Mouse (Mus musculus) intestine, embryonic 14.5 days (tissue): ENCODE measurements around the gene Hpcal1. TPM values are rescaled to one million over a fixed set of nuclear protein-coding genes. Genes with fewer than 3 reads are reported as not detected.
"Not testable (repeated sequence)": the region's sequence is repeated elsewhere in the genome, so short reads cannot be mapped to it uniquely, and the experiment has no call there.

Experiments
- ATAC-seq: fragments of 200-750 bp; cut with Nextera tagmentation; replicated peaks from 2 replicates; pipeline ENCODE4 v1.8.0; 2017; ENCODE audit warnings: low read depth, moderate number of reproducible peaks, moderate TSS enrichment, moderate library complexity; ENCODE audit not compliant: low FRiP score, low TSS enrichment
- DNase-seq: peaks from one replicate; pipeline ENCODE4 v3.0.0-alpha.2; 2018; ENCODE audit warnings: low spot score
- H3K27ac ChIP-seq: fragments of 300-500 bp; sonication (generic); 2 replicates; pipeline ENCODE4 v1.5.1; 2014; ENCODE audit warnings: low read depth, mild to moderate bottlenecking, control low read depth
- H3K27me3 ChIP-seq: fragments of 300-500 bp; sonication (generic); replicated peaks from 2 replicates; pipeline ENCODE4 v1.6.1; 2014; ENCODE audit warnings: low read length, control low read depth; ENCODE audit not compliant: control insufficient read depth, insufficient read depth
- H3K36me3 ChIP-seq: fragments of 300-500 bp; sonication (generic); 2 replicates; pipeline ENCODE4 v1.6.1; 2014; ENCODE audit warnings: low read length, control low read depth; ENCODE audit not compliant: control insufficient read depth, insufficient read depth
- H3K4me1 ChIP-seq: fragments of 300-500 bp; sonication (generic); replicated peaks from 2 replicates; pipeline ENCODE4 v1.6.1; 2014; ENCODE audit warnings: low read length, control low read depth, mixed read lengths; ENCODE audit not compliant: control insufficient read depth, insufficient read depth
- H3K4me2 ChIP-seq: fragments of 300-500 bp; sonication (generic); 2 replicates; pipeline ENCODE4 v1.6.1; 2014; ENCODE audit warnings: low read length
- H3K4me3 ChIP-seq: fragments of 300-500 bp; sonication (generic); 2 replicates; pipeline ENCODE4 v1.5.1; 2014; ENCODE audit warnings: low read depth, low read length, control low read depth, mixed read lengths
- H3K9ac ChIP-seq: fragments of 300-500 bp; sonication (generic); 2 replicates; pipeline ENCODE4 v1.6.1; 2014; ENCODE audit warnings: mild to moderate bottlenecking, low read length
- H3K9me3 ChIP-seq: fragments of 300-500 bp; sonication (generic); 2 replicates; pipeline ENCODE4 v1.6.1; 2016; ENCODE audit warnings: low read length, control low read depth; ENCODE audit not compliant: control insufficient read depth
- WGBS: fragments of 180-500 bp; shearing (Covaris S2); extraction: QIAGEN DNeasy Blood & Tissue Kit; methylation state at CpG from one replicate; pipeline ENCODE4 v1.1.7; 2014; 5-methylcytosine and 5-hydroxymethylcytosine counted together
- polyA plus RNA-seq: library from polyadenylated mRNA; unstranded; fragments of >200 nt; fragmentation: Nextera tagmentation; extraction: Ambion mirVana; gene quantifications from 2 replicates; pipeline ENCODE4 v1.2.1, GENCODE M21; 2014

Hpcal1 gene
- polyA plus RNA-seq, 1 experiment from 2014 or later: 48.6 TPM

DNA sequence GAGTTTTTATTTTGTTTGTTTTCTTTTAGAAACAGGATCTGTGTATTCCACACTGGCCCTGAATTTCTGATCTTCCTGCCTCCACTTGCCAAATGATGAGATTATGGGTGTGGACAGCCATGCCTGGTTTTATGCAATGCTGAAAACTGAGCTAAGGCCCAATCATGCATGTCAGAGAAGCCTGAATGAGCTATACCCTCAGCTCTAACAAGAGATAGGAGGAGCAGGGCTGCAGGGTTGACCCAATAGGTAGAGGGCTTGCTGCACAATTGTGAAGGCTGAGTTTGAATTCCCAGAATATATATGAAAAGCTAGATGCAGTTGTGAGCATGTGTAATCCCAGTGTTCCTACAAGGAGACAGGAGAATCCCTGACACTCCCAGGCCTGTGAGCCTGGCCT lies 72.4 kb downstream of the Hpcal1 start:
- H3K9ac ChIP-seq: no peak overlapping the region
- no peaks in the 10 kb centered on the region for H3K9me3 ChIP-seq
- no peaks in the 10 kb centered on the region for H3K27me3 ChIP-seq
- H3K4me2 ChIP-seq: no peak overlapping the region
- no peak for ATAC-seq
- no peaks in the 10 kb centered on the region for H3K4me1 ChIP-seq
- no peak for DNase-seq
- H3K36me3 ChIP-seq: no peaks in the 10 kb centered on the region
- H3K4me3 ChIP-seq: no peak overlapping the region
- H3K27ac ChIP-seq: no peak overlapping the region

- no peak for ATAC-seq
- H3K9me3 ChIP-seq: no peaks in the 10 kb centered on the region
- WGBS: 81% methylated on average over 3 of the region's 3 CpGs
- no peaks in the 10 kb centered on the region for H3K27me3 ChIP-seq
- H3K9ac ChIP-seq: no peak overlapping the region
- no peak for DNase-seq
- H3K4me2 ChIP-seq: no peak overlapping the region
- H3K4me3 ChIP-seq: no peak overlapping the region
- no peaks in the 10 kb centered on the region for H3K4me1 ChIP-seq
- H3K27ac ChIP-seq: no peak overlapping the region
- H3K36me3 ChIP-seq: no peaks in the 10 kb centered on the region
Measured at GRCm38 (mm10) chr12:17764005-17764404, 73.3 kb downstream of the Hpcal1 start.

DNA sequence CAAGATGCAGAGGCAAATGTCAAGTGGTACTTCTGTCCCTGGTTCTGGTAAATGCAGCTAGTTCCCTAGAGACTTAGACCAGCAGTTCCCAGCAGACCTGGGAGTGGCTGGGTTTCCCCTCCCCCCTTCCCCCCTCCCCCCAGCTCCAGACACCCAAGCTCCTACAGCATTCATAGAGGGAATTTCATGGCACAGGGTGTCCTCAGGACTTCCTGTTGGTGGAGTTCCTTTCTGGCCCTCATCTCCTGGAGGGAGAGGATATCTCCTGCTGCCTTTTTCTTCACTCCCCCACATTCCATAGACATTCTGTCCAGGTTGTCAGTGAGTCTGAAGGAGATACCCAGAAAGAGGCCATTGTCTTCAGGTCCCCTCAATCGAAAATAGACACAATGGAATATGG lies 76.9 kb downstream of the Hpcal1 start:
- H3K4me3 ChIP-seq, H3K36me3 ChIP-seq, DNase-seq, H3K9ac ChIP-seq, H3K9me3 ChIP-seq, ATAC-seq, H3K27me3 ChIP-seq, H3K27ac ChIP-seq, H3K4me1 ChIP-seq, H3K4me2 ChIP-seq: not testable (repeated sequence)
- 75% methylated on average over 1 of the region's 1 CpGs for whole genome bisulfite sequencing

- Histone ChIP-seq H3K27me3 (no peaks in the 10 kb centered on the region), H3K9ac (no peak overlapping the region), H3K27ac (no peak overlapping the region), H3K9me3 (no peaks in the 10 kb centered on the region), H3K4me3 (no peak overlapping the region), H3K4me1 (no peaks in the 10 kb centered on the region), H3K36me3 (no peaks in the 10 kb centered on the region), H3K4me2 (no peak overlapping the region)
- ATAC-seq (no peak), DNase-seq (no peak)
- 41% methylated on average over 2 of the region's 2 CpGs for WGBS
Measured at GRCm38 (mm10) chr12:17769476-17770172, 79.0 kb downstream of the Hpcal1 start.

GRCm38 (mm10) chr12:17770538-17770937 lies 79.9 kb downstream of the Hpcal1 start:
- Histone ChIP-seq H3K9me3 (no peaks in the 10 kb centered on the region), H3K4me1 (no peaks in the 10 kb centered on the region), H3K36me3 (no peaks in the 10 kb centered on the region), H3K4me2 (no peak overlapping the region), H3K27ac (no peak overlapping the region), H3K27me3 (no peaks in the 10 kb centered on the region), H3K9ac (no peak overlapping the region), H3K4me3 (no peak overlapping the region)
- no peak for DNase-seq
- ATAC-seq: no peak
- 56% methylated on average over 2 of the region's 2 CpGs for WGBS

GRCm38 (mm10) chr12:17773721-17774120 lies 83.1 kb downstream of the Hpcal1 start:
- H3K4me1 ChIP-seq, H3K27me3 ChIP-seq, H3K36me3 ChIP-seq, H3K4me3 ChIP-seq, ATAC-seq, H3K4me2 ChIP-seq, H3K27ac ChIP-seq, H3K9me3 ChIP-seq, H3K9ac ChIP-seq, DNase-seq: not testable (repeated sequence)
- WGBS: 90% methylated on average over 5 of the region's 5 CpGs

GRCm38 (mm10) chr12:17774842-17775241 lies 84.2 kb downstream of the Hpcal1 start:
- WGBS: 61% methylated on average over 3 of the region's 3 CpGs
- H3K4me3 ChIP-seq, DNase-seq, ATAC-seq, H3K9ac ChIP-seq, H3K9me3 ChIP-seq, H3K27me3 ChIP-seq, H3K27ac ChIP-seq, H3K4me1 ChIP-seq, H3K4me2 ChIP-seq, H3K36me3 ChIP-seq: not testable (repeated sequence)

- no peak overlapping the region for H3K9ac ChIP-seq
- H3K27ac ChIP-seq: no peak overlapping the region
- 5% methylated on average over 2 of the region's 3 CpGs for WGBS
- no peak overlapping the region for H3K4me3 ChIP-seq
- H3K4me1 ChIP-seq: no peaks in the 10 kb centered on the region
- H3K36me3 ChIP-seq: no peaks in the 10 kb centered on the region
- ATAC-seq (no peak), DNase-seq (peak; percentile 65)
- H3K9me3 ChIP-seq: no peaks in the 10 kb centered on the region
- no peak overlapping the region for H3K4me2 ChIP-seq
- H3K27me3 ChIP-seq: no peaks in the 10 kb centered on the region
Measured at GRCm38 (mm10) chr12:17778320-17778719, 87.7 kb downstream of the Hpcal1 start.

- Histone ChIP-seq H3K36me3 (no peaks in the 10 kb centered on the region), H3K9me3 (no peaks in the 10 kb centered on the region), H3K27ac (no peak overlapping the region), H3K4me2 (no peak overlapping the region), H3K27me3 (no peaks in the 10 kb centered on the region), H3K4me3 (no peak overlapping the region), H3K4me1 (no peaks in the 10 kb centered on the region), H3K9ac (no peak overlapping the region)
- 39% methylated on average over 3 of the region's 3 CpGs for WGBS
- ATAC-seq (no peak), DNase-seq (no peak)
Measured at GRCm38 (mm10) chr12:17779093-17779492, 88.4 kb downstream of the Hpcal1 start.
